Comparison of ENCODE assay signal across 15 mouse cellular contexts in the genomic region with DNA sequence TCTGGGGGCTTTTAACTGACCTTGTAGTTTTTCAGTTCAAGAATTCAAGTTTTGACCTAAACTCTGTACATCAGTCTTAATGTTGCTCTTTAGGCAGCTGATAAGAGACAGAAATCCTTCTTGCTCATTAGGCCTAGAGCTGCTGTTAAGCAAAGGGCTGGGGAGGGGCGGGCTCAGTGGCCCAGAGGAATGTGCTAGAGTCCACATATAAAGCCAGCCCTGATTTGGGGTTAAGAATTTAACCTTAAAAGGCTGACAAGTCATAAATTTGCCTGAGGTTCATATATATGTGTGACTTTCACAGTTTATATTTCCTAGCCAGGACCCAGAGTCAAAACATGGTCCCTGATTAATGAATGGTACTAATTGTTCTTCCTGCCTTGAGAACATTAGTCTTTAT. TPM values are rescaled to one million over a fixed set of nuclear protein-coding genes. Genes with fewer than 3 reads are reported as not detected.
"Had no signal": no experiment of that assay in that cellular context is flagged by ENCODE, and none has a peak within 500 bp of the region (broad histone marks: within the 10 kb centered on the region; RNA-seq: fewer than 3 reads in every experiment).

No protein-coding gene starts in this region.

- H3K4me2 ChIP-seq: intestine, embryonic 15.5 days; liver, embryonic 11.5 days; liver, embryonic 15.5 days; neural tube, embryonic 15.5 days had no signal

- H3K27ac ChIP-seq: intestine, embryonic 15.5 days; left cerebral cortex, adult 2 months; limb, embryonic 10.5 days; liver, embryonic 15.5 days; midbrain, embryonic 10.5 days; neural tube, embryonic 15.5 days; stomach, postnatal 0 days had no signal

- H3K9me3 ChIP-seq: intestine, embryonic 15.5 days; limb, embryonic 10.5 days; liver, embryonic 15.5 days; midbrain, embryonic 10.5 days; neural tube, embryonic 15.5 days had no signal

- H3K9ac ChIP-seq: intestine, embryonic 15.5 days; liver, embryonic 15.5 days; neural tube, embryonic 15.5 days had no signal

- H3K36me3 ChIP-seq: intestine, embryonic 15.5 days; liver, embryonic 15.5 days; midbrain, embryonic 10.5 days; neural tube, embryonic 15.5 days had no signal

- ATAC-seq: intestine, embryonic 15.5 days; lung, postnatal 0 days had no signal

- H3K4me3 ChIP-seq: intestine, embryonic 15.5 days; left cerebral cortex, adult 2 months; limb, embryonic 10.5 days; liver, embryonic 15.5 days; midbrain, embryonic 10.5 days; myocyte; neural tube, embryonic 15.5 days had no signal

- H3K27me3 ChIP-seq: intestine, embryonic 15.5 days; liver, embryonic 15.5 days; neural tube, embryonic 15.5 days had no signal

- DNase-seq: lung, postnatal 36 days; midbrain, embryonic 14.5 days; right cerebral cortex, adult 18-20 months; right cerebral cortex, postnatal 25 days; thymus, postnatal 4 days had no signal

- H3K4me1 ChIP-seq: intestine, embryonic 15.5 days; liver, embryonic 15.5 days; midbrain, embryonic 10.5 days; neural tube, embryonic 15.5 days had no signal

RNA-seq across cellular contexts. Expression of a gene that starts 14.5 kb away (rescaled TPM):
- polyA plus RNA-seq: myocyte had no signal
